Comparison of ENCODE assay signal across 14 mouse cellular contexts in the genomic region with DNA sequence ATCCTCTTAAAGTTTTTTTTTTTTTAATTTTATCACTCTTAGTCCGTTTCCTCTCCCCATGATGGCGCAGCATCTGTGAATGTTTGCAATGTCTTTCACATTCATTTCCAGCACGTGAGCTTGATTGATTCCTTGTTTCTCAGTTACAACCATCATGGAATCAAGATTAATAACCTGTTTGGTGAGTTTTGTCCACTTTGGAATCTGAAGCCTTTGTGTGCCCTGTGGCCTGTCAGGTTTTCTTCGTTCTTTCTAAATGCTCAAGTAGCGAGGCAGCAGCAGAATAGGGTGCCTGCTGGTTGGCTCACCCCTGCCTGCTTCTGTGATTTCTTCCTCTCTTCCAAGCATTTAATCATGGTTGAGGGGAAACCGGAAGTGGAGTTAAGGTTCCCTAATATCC.
"Had no signal": no experiment of that assay in that cellular context is flagged by ENCODE, and none has a peak within 500 bp of the region (broad histone marks: within the 10 kb centered on the region; RNA-seq: fewer than 3 reads in every experiment).

No protein-coding gene starts in this region.

- H3K36me3 ChIP-seq: limb, embryonic 10.5 days; liver, embryonic 15.5 days; midbrain, embryonic 12.5 days; neural tube, embryonic 13.5 days had no signal

- H3K9me3 ChIP-seq: limb, embryonic 10.5 days; liver, embryonic 15.5 days; midbrain, embryonic 12.5 days; neural tube, embryonic 13.5 days had no signal

- DNase-seq: kidney, adult 8-10 months; kidney, postnatal 25 days; right cerebral cortex, postnatal 14 days; thymus, adult 18-20 months; thymus, postnatal 14 days had no signal

- H3K4me2 ChIP-seq: liver, embryonic 11.5 days; liver, embryonic 15.5 days; midbrain, embryonic 12.5 days; neural tube, embryonic 13.5 days had no signal

- H3K27ac ChIP-seq: left cerebral cortex, adult 2 months; limb, embryonic 10.5 days; liver, embryonic 15.5 days; macrophage; midbrain, embryonic 12.5 days; neural tube, embryonic 13.5 days had no signal

- ATAC-seq: intestine, postnatal 0 days; midbrain, embryonic 16.5 days had no signal

- H3K9ac ChIP-seq: liver, embryonic 15.5 days; midbrain, embryonic 12.5 days; neural tube, embryonic 13.5 days had no signal

- H3K4me3 ChIP-seq: left cerebral cortex, adult 2 months; limb, embryonic 10.5 days; liver, embryonic 15.5 days; midbrain, embryonic 12.5 days; neural tube, embryonic 13.5 days had no signal
